Mouse (Mus musculus) brain, embryonic 14.5 days (tissue): Measurements from ENCODE around the gene Ctla4. TPM values are rescaled to one million over a fixed set of nuclear protein-coding genes. Genes with fewer than 3 reads are reported as not detected.

Experiments used
- DNase-seq: peaks from one replicate; pipeline ENCODE4 v3.0.0-alpha.2; 2011; ENCODE audit warnings: low read depth
- CTCF ChIP-seq: fragments of 200-500 bp; IDR thresholded peaks from 2 replicates; pipeline ENCODE4 v1.5.1; 2012; ENCODE audit warnings: inconsistent platforms, mild to moderate bottlenecking, moderate library complexity, borderline replicate concordance; ENCODE audit not compliant: insufficient read depth, insufficient read length; ENCODE audit errors: extremely low read depth
- POLR2A ChIP-seq: fragments of 200-500 bp; IDR thresholded peaks from 2 replicates; pipeline ENCODE4 v1.6.1; 2012; ENCODE audit warnings: mild to moderate bottlenecking, inconsistent platforms, borderline replicate concordance; ENCODE audit not compliant: poor library complexity, insufficient read depth, insufficient read length, severe bottlenecking; ENCODE audit errors: extremely low read depth
- polyA plus RNA-seq: library from polyadenylated mRNA; depleted of rRNA; stranded (reverse); fragments of >200 nt; gene quantifications from 2 replicates; pipeline ENCODE4 v1.2.3, GENCODE M21; 2012

The Ctla4 gene
- polyA plus RNA-seq, 1 experiment, result not detected

- DNase-seq, result no peak
- TF ChIP-seq CTCF, result no peak
- no peak for TF ChIP-seq POLR2A
Measured at GRCm38 (mm10) chr1:60940023-60940422, 53.2 kb downstream of the Ctla4 start.

DNA sequence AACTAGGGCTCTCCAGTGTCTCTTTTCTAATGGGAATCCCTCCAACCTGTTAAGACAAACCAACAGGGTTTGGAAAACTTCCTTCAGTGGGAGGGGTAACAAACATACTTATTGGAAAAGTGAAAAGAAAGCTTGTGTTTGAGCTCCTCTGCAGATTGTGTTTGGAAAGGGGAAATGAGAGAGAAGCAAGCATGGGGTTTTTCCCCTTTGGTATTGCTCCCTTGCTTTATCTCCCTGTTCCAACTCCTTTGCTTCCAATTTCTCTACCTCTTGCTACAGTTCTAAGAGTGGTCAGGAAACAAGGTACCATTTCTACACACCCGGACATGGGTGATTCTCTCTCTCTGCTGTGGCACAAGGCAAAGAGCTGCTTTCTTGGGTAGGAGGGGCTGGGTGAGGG, 53.8 kb downstream of the Ctla4 start:
- DNase-seq, result no peak
- TF ChIP-seq POLR2A (no peak), CTCF (no peak)

GRCm38 (mm10) chr1:60941056-60942048, 54.6 kb downstream of the Ctla4 start:
- DNase-seq, result no peak
- TF ChIP-seq CTCF (no peak), POLR2A (no peak)

- no peak for TF ChIP-seq POLR2A
- no peak for TF ChIP-seq CTCF
- DNase-seq, result no peak
Measured at GRCm38 (mm10) chr1:60942921-60943320, 56.1 kb downstream of the Ctla4 start.

DNA sequence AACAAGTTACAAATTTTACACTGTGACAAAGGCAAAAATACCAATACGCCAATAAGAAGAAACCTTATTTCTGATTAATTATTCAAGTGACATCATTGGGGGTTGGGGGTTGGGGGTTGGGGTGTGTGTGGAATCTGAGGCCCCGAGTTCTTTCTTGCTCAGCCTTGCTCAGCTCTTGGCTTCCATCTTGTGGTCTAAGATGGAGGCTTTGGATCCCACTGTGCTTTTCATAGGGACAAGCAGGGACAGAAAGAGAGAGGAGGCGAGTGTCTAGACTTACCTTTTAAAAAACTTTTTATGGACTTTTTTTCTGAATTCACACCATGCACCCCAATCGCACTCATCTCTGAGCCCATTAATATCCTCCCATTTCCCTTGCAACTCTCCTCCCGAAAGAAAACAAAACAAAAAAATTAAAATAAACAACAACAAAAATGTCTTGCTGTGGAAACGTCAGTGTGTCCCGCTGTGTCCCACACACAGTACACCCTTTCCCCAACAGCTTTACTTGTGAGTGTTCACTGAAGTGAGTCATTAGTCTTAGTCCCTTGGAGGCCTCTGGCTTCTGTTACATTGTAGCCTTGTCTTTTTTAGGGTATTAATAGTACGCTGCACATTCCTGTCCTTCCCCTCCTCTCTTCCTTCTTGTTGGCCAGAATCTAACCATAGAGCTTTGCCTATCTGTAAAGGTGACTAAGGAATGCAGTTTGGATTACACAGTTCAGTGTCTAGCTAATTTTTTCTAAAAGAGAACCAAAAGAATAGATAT, 59.0 kb downstream of the Ctla4 start:
- TF ChIP-seq CTCF (peak; percentile 25; the same call in 1 of the 2 replicates), POLR2A (no peak)
- no peak for DNase-seq

DNA sequence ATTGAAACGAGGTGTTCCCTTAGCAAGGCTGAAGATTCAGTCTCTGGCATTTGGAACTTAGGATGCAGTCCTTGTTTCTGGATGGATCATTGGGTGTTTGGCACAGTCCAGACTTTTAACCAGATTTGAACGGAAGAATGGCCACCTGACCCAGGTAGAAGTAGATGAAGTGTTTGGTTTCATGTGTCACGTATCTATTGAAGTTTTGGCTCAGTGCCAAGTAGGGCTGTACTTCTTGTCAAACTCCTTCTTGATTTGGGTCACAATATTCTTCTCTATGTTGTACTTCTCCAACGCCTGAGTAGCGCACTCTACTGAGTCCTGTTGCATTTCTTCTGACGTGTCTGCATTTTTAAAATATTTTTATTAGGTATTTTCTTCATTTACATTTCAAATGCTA, 61.3 kb downstream of the Ctla4 start:
- no peak for DNase-seq
- no peak for TF ChIP-seq POLR2A
- TF ChIP-seq CTCF, result no peak

- no peak for TF ChIP-seq POLR2A
- TF ChIP-seq CTCF, result no peak
- DNase-seq, result no peak
Measured at GRCm38 (mm10) chr1:60952958-60953357, 66.2 kb downstream of the Ctla4 start.

DNA sequence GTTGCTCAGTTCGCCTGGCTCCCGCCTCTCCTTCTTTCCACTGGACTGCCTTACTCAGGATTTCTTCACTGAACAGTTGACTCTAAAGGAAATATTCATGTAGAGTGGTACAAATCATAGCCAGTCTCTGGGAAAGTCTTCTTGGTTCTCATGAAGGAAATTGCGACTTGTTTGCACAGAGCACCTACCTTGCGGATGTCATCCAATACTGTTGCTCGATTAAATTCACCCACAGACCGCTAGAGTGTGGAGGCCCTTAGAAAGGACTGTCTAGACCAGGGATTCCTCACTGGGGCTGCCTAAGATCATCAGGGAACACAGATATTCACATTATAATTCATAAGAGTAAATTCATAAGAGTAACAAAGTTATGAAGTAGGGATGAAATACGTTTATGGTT, 66.9 kb downstream of the Ctla4 start:
- no peak for TF ChIP-seq CTCF
- no peak for DNase-seq

DNA sequence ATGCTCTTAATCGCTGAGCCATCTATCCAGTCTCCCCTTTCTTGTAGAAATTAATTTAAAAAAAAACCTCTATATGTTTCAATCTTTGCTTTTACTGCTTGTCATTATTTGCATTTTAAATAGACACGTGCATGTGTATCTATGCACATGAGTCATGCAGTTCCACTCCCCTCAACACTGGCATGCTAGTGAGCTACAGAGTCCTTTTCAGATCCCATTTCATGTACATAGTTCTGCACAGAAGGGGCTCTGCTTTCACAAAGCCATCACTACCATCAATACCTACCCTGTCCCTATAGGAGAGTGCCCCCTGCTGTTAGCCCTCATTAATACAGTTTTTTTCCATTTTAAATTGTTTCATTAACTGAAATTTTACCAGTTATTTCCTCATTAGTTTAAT, 68.0 kb downstream of the Ctla4 start:
- TF ChIP-seq CTCF, result peak; percentile 40; the same call in 1 of the 2 replicates
- TF ChIP-seq POLR2A, result no peak
- peak; percentile 53 for DNase-seq

GRCm38 (mm10) chr1:60955186-60955585, 68.4 kb downstream of the Ctla4 start:
- TF ChIP-seq CTCF (no peak), POLR2A (no peak)
- no peak for DNase-seq

- DNase-seq, result no peak
- TF ChIP-seq CTCF (no peak), POLR2A (no peak)
Measured at GRCm38 (mm10) chr1:60956196-60956595, 69.4 kb downstream of the Ctla4 start.

GRCm38 (mm10) chr1:60958287-60958686, 71.5 kb downstream of the Ctla4 start:
- no peak for DNase-seq
- TF ChIP-seq POLR2A (no peak), CTCF (peak; percentile 4; the same call in 1 of the 2 replicates)

DNA sequence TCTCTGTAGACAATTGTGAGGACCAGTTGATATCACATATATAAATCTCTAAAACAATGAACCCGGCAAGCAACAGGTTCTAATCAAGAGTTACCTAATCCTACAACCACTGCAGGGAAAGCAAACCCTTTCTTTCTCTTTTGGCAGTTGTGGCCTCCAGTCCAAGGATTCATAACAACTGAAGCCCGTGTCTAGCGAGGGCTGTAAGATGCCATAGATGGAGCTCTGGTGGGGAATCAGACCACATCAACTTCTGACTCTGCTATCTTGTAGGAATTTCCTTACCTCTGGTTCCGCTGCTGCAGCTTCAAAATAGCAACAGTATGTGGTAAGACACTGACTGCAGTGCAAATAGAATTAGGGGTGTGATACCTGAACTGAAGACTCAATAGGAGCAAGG, 72.4 kb downstream of the Ctla4 start:
- TF ChIP-seq POLR2A (no peak), CTCF (no peak)
- DNase-seq, result no peak
